Mouse (Mus musculus): Measurements from ENCODE around the gene Arid3c.

The Arid3c gene

GRCm38 (mm10) chr4:41678863-41679262 lies 52.1 kb downstream of the Arid3c start:
- DNase-seq (ENCODE audit: low read depth, low spot score) = no peak

- DNase-seq (ENCODE audit: low read depth, low spot score) = no peak
Measured at GRCm38 (mm10) chr4:41677006-41677629, 53.8 kb downstream of the Arid3c start.

- DNase-seq (ENCODE audit: low read depth, low spot score) = no peak
Measured at GRCm38 (mm10) chr4:41676248-41677005, 54.5 kb downstream of the Arid3c start.
